Mouse (Mus musculus): Measurements from ENCODE around the gene Pkp3.
"Not testable (repeated sequence)": the region's sequence is repeated elsewhere in the genome, so short reads cannot be mapped to it uniquely, and the experiment has no call there.

Gene Pkp3

GRCm38 (mm10) chr7:141077841-141078240, at the start of gene Pkp3:
Pkp3 (plus strand) TSS chr7:141078218.
- in situ Hi-C loops (cut with MboI, MseI): no loop called here

DNA sequence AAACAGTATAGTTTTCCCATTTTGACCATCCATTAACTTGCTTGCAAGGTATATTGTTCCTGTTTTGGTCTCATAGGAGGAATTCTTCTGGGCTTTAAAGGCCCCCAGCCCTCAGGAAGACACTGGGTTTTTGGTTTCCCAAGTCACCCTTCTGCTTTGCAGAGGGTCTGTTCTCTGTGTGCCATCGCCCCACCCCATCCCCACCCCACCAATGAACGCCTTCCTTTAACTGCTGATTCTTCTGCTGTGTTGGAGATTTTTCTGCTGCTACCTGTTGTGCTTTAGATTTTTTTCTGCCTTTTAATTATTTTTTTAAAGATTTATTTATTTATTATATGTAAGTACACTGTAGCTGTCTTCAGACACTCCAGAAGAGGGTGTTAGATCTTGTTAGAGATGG, 49.2 kb upstream of the Pkp3 start, which contains the start of gene Gm17387:
Gene Gm17387 (plus strand): TSS at position 301 of the 400 bp plus-strand sequence.
- in situ Hi-C loops (cut with MboI, MseI): no loop called here

DNA sequence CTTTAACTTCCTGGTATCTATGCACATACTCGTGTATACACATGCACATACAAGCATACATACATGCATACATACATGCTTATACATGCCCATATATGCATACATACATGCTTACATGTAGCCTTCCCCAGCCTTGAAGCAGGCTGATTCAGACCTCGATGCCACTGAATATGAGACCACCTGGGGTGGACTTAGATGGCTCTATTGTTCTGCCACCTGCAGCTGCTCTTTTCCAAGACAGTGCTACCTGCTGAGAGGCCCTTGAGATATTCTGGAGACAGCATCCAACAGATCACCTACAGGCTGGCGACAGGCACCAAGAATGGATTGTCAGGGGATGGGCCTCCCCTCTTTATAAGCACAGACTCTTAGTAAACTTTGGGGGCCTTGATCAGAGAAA, 47.6 kb upstream of the Pkp3 start:
- in situ Hi-C loops (cut with MboI, MseI): no loop called here

DNA sequence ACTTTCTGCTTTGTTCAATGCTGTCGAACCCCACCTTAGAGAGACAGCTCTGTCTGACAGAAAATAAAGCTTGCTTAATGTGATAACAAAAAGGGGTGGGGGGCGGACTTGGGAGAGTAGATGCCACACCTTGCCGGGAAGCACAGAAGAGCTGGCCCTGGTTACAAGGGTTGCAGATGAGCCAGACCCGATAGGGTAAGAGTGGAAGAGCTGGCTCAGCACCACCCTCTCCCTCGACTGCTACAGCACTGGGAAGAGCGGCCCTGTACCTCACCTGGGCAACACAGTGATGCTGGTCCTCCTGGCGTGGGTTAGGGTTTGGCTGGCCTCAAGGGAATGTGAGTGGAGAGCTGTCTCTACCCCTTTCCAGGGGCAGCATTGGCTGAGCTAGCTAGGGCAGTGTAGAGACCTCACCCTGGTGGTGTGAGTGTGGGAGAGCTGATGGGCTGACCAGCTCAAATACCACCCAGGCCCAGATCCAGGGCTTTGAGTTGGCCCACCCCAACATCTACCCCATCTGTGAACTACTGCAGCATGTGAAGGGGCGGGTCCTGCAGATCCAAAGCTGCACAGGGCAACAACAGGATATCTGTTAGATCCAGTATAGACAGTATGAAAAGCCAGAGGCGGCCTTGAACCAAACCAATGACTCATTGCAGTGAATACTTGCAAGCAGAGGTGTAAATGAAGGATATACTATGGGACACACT, 45.4 kb upstream of the Pkp3 start:
- in situ Hi-C loops (cut with MboI, MseI): no loop called here

DNA sequence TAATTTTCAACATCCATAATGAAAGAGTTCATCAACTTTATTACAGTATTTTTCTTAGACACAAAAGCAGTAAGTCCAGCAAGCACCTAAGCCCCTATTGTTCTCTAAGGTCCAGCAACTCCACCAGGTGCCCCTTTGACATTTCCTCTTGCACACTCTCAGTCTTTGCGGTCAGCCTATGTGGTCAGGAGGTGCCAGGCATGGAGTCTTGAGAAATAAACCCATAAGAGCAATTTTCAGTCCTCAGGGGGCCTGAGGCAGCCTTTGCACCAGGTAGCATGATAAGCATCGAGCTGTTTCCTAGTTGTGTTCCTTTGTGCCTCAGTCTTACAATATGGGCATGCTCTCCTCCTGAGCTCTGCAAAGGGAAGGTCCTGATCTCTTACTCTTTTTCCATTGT, 41.4 kb upstream of the Pkp3 start:
- in situ Hi-C loops (cut with MboI, MseI): not testable (repeated sequence)

- in situ Hi-C loops (cut with MboI, MseI): no loop called here
Measured at GRCm38 (mm10) chr7:141038090-141039032, 39.7 kb upstream of the Pkp3 start.

GRCm38 (mm10) chr7:141039386-141040107, 38.5 kb upstream of the Pkp3 start:
- in situ Hi-C loops (cut with MboI, MseI): no loop called here

- in situ Hi-C loops (cut with MboI, MseI): no loop called here
Measured at GRCm38 (mm10) chr7:141040867-141041606, 37.0 kb upstream of the Pkp3 start.

DNA sequence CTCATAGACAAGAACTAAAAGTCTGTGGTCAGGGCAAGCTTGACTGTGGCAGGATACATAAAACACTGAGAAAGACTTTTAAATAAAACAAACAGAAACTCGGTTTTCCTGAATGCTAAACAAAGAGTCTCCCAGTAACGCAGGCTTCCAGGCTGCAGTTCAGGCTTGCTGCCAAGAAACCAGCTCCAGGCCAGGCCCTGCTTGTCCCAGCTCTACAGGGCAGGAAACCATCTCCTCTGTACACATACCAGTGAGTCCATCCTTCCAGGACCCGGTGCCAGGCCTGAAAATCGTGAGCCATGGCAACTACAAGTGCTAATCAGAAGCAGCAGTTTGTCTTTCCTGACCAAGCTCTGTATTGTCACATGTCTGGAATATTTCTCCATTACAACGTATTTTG, 36.4 kb upstream of the Pkp3 start:
- in situ Hi-C loops (cut with MboI, MseI): no loop called here

DNA sequence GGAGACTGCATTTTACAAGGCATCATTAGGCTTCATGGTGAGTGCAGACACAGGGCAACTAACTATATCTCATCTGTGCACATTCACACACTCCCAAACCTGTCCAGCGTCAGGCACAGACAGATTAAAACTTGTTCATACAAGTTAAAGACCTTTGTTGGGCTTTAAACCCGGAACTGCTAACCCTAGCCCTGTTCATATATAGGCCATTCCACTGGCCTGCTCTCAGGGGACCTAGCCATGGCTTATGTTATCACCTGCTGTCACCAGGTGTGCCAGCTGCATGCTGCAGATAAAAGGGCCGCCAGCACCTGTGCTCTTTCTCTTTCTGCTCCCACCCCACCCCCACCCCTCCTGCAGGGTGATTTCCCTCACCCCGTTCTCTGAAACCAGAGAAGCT, 35.5 kb upstream of the Pkp3 start:
- in situ Hi-C loops (cut with MboI, MseI): no loop called here

DNA sequence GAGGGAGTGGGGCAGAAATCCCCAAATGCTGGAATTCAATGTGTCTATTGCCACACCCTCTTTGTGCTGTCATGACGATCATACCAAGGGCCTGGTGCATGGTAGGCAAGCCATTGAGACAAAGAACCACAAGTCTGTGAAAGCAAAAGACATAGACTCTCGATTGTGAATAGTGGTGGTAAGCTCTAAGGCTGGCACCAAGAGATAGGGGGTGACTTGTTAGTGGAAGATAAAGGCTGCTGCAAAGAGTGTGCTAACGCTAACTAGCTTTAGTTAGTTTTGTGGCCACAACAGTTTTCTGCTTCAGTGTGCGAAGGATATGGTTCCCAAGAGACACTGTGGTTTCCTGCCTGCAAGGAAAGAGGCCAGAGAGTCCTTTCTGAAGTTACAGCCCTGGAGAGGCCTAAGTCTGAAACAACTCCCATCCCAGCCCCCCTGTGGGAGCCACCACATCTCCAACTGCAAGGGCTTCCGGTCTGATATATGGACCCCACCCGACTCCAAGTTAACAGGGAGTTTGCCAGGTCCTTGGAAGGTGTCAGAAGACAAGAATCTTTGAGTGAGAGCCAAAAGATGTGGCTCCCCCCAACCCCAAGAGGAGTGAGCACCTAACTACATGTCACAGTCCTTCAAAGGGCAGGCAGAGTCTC, 31.0 kb upstream of the Pkp3 start:
- in situ Hi-C loops (cut with MboI, MseI): loop anchor here (5.0 kb wide), 2 partner anchors 35 to 90 kb away; partner anchors contain the start of genes Gm45717, Ifitm2 and Ifitm3

DNA sequence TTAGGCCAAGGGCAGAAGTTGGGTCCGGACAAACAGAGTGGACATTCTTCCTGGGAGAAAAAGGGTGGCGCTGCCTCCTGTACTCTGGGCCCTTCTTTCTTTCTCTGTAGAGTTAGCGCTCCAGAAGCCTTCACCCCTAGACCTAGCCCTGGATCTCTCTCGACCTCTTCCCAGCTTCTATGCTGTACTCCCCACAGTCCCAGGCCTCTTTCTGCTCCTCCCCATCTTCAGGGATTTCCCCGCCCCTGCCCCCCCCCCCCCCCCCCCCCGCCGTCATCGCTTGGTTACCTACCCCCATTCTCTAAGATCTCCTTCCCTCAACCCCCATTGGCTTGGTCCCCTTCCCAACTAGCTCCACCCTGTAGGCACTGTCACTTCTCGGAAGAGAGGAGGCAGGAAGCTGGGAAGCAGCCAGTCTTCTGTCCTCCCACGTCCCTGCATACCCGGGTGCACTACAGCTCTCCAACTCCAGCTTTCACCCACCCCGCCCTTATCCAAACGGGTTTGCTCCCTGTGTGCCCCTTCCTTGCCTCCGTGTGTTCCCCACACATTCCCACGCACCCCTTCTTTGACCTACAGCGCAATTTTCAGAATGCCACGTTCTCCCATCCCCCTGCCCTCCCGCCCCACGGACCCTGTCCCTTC, 30.3 kb upstream of the Pkp3 start:
- in situ Hi-C loops (cut with MboI, MseI): loop anchor here (5.0 kb wide), 2 partner anchors 35 to 90 kb away; partner anchors contain the start of genes Gm45717, Ifitm2 and Ifitm3

DNA sequence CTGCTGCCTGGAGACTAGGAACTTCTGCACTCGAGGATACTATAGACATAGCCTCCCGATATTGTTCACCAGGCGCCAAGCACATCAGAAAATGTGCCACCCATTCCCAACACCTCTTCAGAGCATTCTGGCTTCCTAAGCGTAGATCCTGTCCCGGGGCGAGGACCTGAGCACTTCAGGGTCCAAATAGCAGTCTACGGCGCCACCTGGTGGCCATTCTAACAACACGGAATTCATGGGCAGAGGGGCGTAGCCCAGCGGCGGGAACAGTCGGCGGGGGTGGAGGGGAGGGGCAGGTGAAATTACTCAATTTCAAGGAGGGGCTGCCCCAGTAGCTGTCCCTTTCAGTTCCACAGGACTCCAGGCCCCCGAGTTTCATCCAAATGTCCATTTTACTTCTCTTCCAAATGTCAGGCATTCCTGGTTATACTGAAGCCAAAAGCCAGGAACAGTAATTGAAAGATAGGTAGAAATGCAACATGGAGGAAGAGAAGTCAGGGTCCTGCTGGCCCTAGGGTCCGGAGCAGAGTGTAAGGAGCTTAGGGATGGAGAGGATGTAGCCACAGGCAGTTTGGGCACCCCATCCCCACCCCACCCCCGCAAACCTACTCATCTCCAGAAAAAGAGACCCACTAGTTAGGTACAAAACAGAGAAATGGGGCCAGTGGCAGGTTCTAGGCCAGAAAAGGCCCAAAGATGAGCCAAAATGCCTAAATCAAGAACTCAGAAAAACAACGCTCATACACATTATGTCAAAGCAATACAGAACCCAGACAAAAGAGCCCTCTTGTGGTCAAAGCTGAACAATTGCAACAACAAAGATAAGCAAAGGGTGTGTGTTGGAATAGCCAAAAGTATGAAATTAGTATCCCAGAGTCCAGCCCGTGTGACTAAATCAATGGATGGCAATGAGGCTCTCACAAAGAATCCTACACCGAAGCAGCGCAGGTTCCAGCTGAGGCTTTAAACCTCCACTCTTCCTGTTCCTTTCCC, 29.5 kb upstream of the Pkp3 start:
- in situ Hi-C loops (cut with MboI, MseI): loop anchor here (5.0 kb wide), 2 partner anchors 36 to 91 kb away; partner anchors contain the start of genes Gm45717, Ifitm2 and Ifitm3

DNA sequence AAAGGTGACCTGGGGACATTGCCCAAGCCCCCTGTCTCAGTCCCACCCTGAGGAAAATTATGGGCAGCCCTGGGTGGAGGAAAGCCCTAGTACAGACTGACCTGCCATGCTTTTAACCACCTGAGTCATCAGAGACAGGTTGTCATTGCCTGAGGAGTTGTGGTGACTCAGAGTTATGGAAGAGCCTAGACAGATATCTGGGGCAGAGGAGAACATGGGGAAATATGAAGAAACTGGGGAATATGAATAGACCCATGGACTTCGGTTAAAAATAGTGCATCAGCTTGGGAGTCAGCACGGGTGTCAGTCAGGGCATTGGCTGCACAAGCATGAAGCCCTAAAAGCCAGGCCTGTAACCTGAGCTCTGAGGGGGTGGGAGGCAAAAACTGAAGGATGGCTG, 28.7 kb upstream of the Pkp3 start:
- in situ Hi-C loops (cut with MboI, MseI): loop anchor here (5.0 kb wide), 2 partner anchors 37 to 92 kb away; partner anchors contain the start of genes Gm45717, Ifitm2 and Ifitm3

DNA sequence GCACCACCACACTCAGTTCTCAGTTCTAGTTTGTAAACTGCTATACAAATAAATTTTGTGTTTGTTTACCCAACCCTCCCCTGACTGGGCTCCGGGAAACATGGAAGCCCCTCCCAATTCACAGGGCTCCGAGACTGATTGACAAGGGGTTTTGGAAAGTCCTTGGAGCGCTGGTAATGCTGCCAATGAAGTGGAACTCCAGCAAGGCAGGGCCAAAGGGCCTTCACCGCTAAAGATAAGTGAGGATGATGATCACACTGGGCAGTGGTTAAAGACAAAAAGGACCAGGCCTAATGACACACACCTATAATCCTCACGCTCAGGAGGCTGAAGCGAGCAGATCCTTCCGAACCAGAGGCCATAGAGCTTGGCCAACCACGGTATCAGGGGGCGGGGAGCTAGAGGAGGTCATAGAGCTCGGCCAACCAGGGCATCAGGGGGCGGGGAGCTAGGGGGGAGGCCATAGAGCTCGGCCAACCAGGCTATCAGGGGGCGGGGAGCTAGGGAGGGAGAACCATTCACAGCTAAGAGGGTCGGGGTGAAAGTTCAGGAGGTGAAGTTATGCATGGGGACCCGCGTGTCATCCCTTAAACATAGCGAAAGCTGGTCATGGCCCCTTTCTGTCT, 26.8 kb upstream of the Pkp3 start:
- in situ Hi-C loops (cut with MboI, MseI): no loop called here

- in situ Hi-C loops (cut with MboI, MseI): no loop called here
Measured at GRCm38 (mm10) chr7:141052016-141052415, 26.0 kb upstream of the Pkp3 start.

- in situ Hi-C loops (cut with MboI, MseI): no loop called here
Measured at GRCm38 (mm10) chr7:141052421-141052820, 25.6 kb upstream of the Pkp3 start.

DNA sequence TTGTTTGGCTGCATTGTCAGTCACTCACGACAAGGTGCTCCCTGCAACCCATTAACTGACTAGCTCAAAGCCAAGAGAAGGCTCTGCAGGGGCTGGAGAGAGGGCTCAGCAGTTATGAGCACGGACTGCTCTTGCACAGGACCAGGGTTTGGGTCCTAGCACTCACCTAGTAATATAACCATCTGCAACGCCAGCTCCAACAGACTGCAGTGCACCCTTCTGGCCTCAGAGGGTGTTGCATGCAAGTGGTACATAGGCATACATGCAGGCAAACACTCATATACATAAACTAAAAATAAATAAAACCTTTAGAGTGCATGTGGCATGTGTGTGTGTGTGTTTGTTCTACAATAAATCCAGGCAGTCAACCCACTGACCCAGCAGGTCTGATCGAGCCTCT, 22.2 kb upstream of the Pkp3 start:
- in situ Hi-C loops (cut with MboI, MseI): loop anchor here (5.0 kb wide), 1 partner anchor 213 kb away; no protein-coding TSS in a partner anchor
